Mouse (Mus musculus) cerebral cortex, adult 2 months (tissue): ENCODE measurements around the gene Myo3a.

Experiments used
- WGBS: fragments of 180-500 bp; shearing (Covaris S2); methylation state at CpG from one replicate; pipeline ENCODE4 v1.1.7; 2018; 5-methylcytosine and 5-hydroxymethylcytosine counted together

Gene Myo3a

DNA sequence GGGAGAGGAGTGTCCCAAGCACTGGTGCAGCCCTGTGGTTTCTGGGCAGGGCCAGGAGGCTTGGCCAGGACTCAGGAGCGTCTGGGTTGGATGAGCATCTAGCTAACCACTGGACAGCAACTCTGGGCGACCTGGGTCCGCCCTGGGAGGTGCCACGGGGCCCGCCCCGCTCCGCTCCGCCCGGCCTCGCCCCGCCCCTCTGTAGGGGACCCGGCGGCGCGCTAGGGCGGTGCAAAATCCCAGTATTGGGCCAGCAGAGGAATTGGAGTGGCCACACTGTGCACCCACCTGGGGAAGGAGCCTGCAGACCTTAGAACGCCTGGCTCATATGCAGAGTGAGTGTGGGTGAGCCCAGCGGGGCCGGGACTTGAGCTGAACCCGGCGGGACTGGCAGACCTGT lies at the start of gene Myo3a:
Myo3a (plus strand) TSS at position 196 of the 400 bp plus-strand sequence.
- 5% methylated on average over 21 of the region's 21 CpGs for WGBS

DNA sequence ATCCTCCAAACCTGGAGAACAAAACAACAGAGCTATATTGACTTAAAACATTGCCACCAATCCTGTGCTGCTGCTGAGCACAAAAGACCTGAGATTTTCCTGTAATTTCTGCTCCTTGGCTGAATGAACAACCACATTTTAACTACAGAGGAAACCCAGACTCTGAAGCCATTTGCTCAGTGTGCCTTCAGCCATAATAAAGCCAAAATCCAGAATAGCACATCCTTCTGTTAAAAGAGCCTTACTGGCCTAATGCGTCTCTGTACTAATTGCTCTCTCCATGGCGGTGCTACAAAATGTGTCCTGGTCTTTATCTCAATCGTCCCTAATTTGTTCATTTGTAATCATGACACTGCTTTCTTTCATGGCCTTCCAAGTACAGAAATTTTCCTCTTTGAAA lies 23.2 kb downstream of the Myo3a start:
- 49% methylated on average over 3 of the region's 3 CpGs for WGBS

- WGBS, result 70% methylated on average over 2 of the region's 2 CpGs
Measured at GRCm38 (mm10) chr2:22251045-22251444, 23.7 kb downstream of the Myo3a start.

DNA sequence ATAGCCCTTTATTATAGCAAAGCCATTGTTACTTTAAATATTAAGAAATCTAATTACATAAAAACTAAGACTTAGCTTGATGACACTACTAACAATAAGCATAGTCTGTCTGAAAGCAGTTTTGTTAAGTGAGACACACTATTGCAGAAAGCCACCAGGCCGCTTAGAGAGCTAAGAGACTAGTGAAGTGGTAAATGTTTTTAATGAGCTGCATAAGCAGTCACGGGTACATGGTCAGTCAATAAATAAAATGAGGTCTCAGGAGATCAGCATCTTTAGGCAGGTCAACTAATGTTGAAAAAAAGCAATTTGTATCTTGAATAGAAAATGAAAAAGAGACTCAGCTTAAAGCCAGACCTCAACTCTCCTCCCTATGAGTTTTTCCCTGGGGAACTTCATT lies 44.3 kb downstream of the Myo3a start:
- 81% methylated on average over 2 of the region's 2 CpGs for WGBS

GRCm38 (mm10) chr2:22285366-22285765 lies 58.1 kb downstream of the Myo3a start:
- 81% methylated on average over 2 of the region's 2 CpGs for WGBS

- WGBS, result 75% methylated on average over 1 of the region's 1 CpGs
Measured at GRCm38 (mm10) chr2:22285777-22286176, 58.5 kb downstream of the Myo3a start.

GRCm38 (mm10) chr2:22293579-22294446 lies 66.5 kb downstream of the Myo3a start:
- WGBS, result 38% methylated on average over 11 of the region's 11 CpGs

- WGBS, result 11% methylated on average over 2 of the region's 2 CpGs
Measured at GRCm38 (mm10) chr2:22294447-22294738, 67.1 kb downstream of the Myo3a start.

GRCm38 (mm10) chr2:22297913-22298312 lies 70.6 kb downstream of the Myo3a start:
- WGBS, result 74% methylated on average over 1 of the region's 1 CpGs

GRCm38 (mm10) chr2:22338269-22338857 lies 111.1 kb downstream of the Myo3a start:
- WGBS, result 6% methylated on average over 26 of the region's 32 CpGs

- 96% methylated on average over 11 of the region's 11 CpGs for WGBS
Measured at GRCm38 (mm10) chr2:22410511-22410910, 183.2 kb downstream of the Myo3a start.

- 55% methylated on average over 6 of the region's 6 CpGs for WGBS
Measured at GRCm38 (mm10) chr2:22548421-22548820, 321.1 kb downstream of the Myo3a start.

DNA sequence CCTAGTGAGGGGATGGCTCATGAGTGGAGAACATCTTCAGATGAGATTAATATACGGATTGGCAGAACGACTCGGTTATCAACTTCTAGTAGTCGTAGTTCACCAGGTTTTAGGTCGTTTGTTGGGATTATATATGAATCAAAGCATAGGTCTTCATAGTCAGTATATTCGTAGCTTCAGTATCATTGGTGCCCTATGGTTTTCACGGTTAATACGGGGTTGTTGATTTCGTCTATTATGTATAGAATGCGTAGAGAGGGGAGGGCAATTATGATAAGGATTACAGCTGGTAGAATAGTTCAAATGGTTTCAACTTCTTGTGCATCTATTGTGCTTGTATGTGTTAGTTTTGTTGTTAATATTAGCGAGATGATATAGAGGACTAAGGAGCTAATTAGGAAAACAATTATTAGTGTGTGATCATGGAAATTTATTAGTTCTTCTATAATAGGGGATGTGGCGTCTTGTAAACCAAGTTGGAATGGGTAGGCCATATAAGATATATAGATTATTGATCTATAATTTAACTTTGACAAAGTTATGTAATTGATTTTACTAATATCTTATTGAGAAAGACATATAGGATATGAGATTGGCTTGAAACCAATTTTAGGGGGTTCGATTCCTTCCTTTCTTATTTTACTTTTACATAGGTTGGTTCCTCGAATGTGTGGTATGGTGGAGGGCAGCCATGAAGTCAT lies 360.3 kb downstream of the Myo3a start:
- 65% methylated on average over 14 of the region's 14 CpGs for WGBS

DNA sequence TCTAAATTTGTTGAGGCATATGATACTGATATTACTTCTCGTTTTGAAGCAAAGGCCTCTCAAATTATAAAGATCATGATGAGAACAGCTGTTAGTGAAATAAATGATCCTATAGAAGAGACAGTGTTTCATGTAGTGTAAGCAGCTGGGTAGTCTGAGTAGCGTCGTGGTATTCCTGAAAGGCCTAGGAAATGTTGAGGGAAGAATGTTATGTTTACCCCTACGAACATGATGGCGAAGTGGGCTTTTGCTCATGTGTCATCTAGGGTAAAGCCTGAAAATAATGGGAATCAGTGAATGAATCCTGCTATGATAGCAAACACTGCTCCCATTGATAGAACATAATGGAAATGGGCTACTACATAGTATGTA lies 360.9 kb downstream of the Myo3a start:
- WGBS, result 79% methylated on average over 5 of the region's 5 CpGs

DNA sequence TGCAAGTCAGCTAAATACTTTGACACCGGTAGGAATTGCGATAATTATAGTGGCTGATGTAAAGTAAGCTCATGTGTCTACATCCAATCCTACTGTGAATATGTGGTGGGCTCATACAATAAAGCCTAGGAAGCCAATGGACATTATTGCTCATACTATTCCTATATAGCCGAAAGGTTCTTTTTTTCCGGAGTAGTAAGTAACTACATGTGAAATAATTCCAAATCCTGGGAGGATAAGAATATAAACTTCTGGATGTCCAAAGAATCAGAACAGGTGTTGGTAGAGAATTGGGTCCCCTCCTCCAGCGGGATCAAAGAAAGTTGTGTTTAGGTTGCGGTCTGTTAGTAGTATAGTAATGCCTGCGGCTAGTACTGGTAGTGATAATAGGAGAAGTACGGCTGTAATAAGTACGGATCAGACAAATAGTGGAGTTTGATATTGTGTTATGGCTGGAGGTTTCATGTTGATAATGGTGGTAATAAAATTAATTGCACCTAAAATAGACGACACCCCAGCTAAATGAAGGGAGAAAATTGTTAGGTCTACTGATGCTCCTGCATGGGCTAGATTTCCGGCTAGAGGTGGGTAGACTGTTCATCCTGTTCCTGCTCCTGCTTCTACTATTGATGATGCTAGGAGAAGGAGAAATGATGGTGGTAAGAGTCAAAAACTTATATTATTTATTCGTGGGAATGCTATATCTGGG lies 361.5 kb downstream of the Myo3a start:
- 48% methylated on average over 12 of the region's 12 CpGs for WGBS

DNA sequence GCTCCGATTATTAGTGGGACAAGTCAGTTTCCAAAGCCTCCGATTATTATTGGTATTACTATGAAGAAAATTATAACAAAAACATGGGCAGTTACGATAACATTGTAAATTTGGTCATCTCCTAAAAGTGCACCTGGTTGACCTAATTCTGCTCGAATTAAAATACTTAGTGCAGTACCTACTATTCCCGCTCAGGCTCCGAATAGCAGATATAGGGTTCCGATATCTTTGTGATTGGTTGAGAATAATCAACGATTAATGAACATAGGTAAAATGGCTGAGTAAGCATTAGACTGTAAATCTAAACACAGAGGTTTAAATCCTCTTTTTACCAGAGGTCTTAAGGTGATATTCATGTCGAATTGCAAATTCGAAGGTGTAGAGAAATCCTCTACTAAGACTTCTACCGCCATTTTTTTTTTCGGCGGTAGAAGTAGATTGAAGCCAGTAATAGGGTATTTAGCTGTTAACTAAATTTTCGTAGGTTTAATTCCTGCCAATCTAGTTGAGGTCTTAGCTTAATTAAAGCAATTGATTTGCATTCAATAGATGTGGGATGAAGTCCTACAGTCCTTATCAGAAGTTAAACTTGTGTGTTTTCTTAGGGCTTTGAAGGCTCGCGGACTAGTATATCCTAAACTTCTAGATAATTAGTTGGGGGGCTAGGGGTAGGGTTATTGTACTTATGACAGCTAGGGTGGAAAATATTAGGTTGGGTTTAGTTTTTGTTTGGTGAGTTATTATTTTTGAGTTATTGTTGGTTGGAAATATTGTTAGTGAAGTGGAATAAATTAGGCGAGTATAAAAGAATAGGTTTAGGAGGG lies 362.3 kb downstream of the Myo3a start:
- WGBS, result 70% methylated on average over 17 of the region's 17 CpGs

DNA sequence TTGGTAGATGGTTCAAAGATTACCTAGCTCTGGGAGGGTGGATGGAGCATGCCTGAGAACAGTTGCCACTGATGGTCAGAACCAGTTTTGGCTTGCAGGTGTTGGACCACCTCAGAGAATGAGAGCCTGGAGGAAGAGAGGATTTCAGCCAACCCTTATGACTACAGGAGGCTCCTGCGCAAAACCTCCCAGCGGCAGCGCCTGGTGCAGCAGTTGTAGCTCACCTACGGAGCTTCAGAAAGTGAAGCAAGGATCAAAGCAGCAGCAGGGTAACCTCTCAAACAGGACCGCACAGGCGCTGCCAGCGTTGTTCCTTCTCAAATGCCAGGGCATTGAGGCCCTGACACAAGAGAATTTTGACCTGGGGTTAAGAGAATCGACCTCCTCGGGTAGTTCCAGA lies 390.6 kb downstream of the Myo3a start:
- 38% methylated on average over 9 of the region's 9 CpGs for WGBS

GRCm38 (mm10) chr2:22619416-22619815 lies 392.1 kb downstream of the Myo3a start:
- WGBS, result 7% methylated on average over 12 of the region's 12 CpGs

DNA sequence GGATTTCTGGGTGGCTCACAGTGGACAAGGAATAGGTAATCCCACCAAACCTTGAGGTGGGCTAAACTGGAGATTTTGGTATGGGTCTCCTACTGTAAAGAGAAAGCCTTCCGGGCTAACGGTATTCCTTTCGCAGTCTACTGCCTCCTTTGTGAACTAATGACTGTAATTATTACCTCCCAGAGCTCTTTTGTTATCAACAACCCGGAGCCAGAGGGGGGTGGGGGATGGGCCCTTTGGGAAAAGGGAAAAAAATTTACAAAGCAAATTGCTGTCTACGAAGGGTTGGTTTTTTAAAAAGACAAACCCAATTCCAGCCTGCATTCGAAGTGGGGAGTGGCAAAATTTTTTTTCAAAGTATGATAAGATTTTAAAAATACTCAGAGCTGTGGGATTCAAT lies 392.7 kb downstream of the Myo3a start:
- WGBS, result 5% methylated on average over 6 of the region's 6 CpGs

- WGBS, result 12% methylated on average over 7 of the region's 7 CpGs
Measured at GRCm38 (mm10) chr2:22620534-22620933, 393.2 kb downstream of the Myo3a start.
